Mouse (Mus musculus) frontal cortex, postnatal 36 days (tissue): Measurements from ENCODE around the gene Gm21964.

Experiments
- DNase-seq, 2 experiments: peaks; one replicate each; pipeline ENCODE4 v3.0.0; 2022; ENCODE audit warnings: low spot score in 2 of 2

The Gm21964 gene

GRCm38 (mm10) chr8:110100907-110101306, at the start of gene Gm21964:
TSS of gene Gm21964 (plus strand) at chr8:110101207.
- no peak for DNase-seq

GRCm38 (mm10) chr8:110051208-110051607, 49.8 kb upstream of the Gm21964 start:
- no peak for DNase-seq

GRCm38 (mm10) chr8:110058207-110058606, 42.8 kb upstream of the Gm21964 start:
- DNase-seq, result no peak

DNA sequence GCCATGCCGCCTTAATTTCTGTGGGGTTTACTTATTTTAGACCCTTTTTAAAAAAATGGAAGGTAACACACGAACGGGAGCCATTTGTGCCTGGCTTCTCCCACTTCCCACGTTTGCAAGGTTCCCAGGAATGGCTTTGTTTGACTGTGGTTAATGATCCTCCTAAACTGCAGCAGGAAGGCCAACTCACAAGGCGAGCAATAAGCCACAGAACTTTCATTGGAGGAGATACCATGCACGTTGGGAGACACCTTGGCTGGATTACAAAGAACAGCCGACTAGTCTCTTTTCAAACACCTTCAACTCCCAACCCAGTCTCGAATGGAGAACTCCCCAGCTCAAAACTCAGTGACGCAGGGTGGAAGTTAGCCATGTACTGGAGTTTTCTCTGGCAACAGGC, 36.8 kb upstream of the Gm21964 start:
- DNase-seq, result no peak

GRCm38 (mm10) chr8:110064606-110065365, 36.2 kb upstream of the Gm21964 start:
- DNase-seq, result no peak

- DNase-seq, result no peak
Measured at GRCm38 (mm10) chr8:110065676-110066075, 35.3 kb upstream of the Gm21964 start.

GRCm38 (mm10) chr8:110069706-110070105, 31.3 kb upstream of the Gm21964 start:
- no peak for DNase-seq

GRCm38 (mm10) chr8:110071600-110071999, 29.4 kb upstream of the Gm21964 start:
- DNase-seq, result peak; percentile 54 to 67

DNA sequence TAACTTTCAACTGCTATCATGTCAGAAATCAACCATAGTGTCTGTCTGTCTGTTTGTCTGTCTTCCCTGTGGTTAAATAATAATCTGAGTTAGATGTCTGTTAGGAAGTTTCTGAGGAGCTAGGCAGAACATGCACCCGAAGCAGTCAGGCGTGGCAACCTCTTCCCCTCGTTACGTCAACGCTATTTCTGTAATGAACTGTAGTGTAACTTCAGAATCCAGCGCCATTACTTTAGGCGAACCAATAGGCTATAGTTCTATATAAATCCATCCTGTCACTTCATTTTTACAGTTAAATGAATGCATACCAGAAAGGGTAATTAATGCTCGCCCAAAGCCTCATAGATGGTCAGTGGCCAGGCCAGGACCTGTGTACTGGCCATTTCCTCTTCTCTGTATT, 26.5 kb upstream of the Gm21964 start:
- DNase-seq, result no peak

- peak; percentile 72 to 73 for DNase-seq
Measured at GRCm38 (mm10) chr8:110079282-110080221, 21.5 kb upstream of the Gm21964 start, which contains the start of gene Zfp612. TSS of gene Zfp612 (plus strand) at chr8:110079746.

- DNase-seq, result no peak
Measured at GRCm38 (mm10) chr8:110082416-110083105, 18.4 kb upstream of the Gm21964 start.

DNA sequence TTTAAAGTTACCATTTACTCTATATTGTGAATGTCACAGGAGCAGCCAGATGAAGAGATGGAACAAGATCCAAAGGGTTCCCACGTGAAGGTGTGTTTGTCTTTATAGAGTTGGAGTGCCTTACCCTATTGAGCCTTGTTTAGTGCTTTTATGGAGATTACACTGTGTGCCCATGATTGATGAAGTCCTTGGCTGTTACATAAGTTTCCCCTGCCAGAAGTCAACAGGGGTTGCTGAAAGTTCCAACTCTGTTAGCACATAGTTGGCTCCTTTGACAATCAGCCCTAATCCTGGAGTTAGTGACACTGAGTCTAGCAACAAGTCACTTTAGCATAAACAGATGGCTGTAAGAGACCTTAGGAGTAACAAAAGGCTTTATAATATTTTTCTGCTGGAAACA, 9.1 kb upstream of the Gm21964 start:
- DNase-seq, result no peak

DNA sequence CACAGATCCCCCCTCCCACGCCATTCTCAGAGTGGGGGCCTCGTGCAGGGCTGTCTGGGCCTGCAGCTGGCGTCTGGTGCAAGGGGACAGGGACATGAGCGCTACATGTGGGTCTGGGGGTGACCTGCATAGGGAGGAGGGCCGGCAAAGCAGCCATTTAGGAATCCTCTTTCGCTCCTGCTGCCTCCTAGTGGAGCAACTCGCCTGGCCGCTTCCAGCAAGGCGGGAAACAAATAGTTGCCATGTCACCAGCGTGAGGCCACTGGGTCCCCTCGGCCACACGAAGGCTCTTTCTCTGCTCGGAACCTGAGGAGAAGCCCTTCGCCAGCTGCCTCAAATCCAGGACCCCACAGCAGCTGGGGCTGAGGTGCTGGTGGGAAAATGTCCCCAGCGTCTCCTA, 669 bp downstream of the Gm21964 start:
- no peak for DNase-seq

DNA sequence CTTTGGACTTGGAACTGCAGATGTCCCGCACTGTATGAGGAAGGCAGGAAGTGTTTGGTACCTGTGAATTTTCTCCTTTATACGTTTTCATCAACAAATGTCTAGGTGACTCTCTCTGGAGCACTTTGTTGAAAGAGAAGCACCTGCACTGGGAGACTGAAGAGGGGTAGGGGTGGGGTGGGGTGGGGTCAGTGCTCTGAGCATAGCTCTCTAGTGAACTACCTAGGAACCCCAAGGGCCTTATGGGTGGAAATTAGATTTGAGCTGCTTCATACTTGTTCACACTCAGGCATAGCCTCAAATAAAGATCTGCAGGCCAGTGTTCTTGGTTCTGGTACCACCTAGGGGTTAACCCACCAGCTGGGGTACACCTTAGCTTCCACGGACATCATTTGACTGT, 1.6 kb downstream of the Gm21964 start, which contains the start of gene Gm17720:
Gm17720 (minus strand) TSS at position 101 of the 400 bp plus-strand sequence.
- DNase-seq, result no peak

DNA sequence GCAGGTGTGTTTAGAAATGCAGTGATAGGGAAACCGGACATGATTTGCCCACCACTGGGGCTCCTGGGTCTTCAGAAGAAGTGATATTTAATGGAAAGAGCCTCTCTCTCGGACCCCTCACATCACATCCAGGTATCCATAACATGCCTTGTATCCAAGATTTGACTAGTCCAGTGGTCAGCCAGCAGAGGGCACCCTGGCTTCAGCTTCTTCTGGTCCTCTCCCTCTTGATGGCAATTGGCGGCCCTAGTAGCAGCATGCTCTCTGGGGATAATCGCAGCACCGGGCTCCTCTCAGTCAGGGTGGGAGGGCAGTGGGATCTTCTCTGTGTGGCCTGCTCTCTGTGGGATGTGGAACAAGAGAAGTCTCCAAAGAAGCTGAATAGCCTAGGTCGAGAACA, 18.7 kb downstream of the Gm21964 start:
- peak; percentile 19 to 36 for DNase-seq

DNA sequence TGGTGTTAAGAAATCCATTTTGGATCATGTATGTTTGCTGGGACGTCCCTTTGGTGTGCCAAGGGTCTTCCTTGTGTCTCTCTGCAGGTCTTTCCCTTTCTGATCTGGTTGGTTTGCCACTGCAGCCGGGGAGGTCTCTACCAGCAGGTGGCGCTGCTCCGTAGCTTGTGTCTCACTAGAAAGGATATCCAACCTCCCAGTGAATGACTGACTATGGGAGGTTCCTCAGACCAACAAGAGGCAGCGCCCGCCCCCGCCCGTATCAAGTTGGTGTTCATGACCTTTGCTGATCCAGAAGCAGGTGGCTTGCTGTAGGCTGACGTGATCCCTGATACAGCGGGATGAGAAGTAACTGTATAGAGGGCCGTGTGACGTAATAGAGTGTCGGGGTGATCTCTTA, 29.5 kb downstream of the Gm21964 start:
- DNase-seq, result peak; percentile 79 to 85

GRCm38 (mm10) chr8:110134236-110134635, 33.2 kb downstream of the Gm21964 start:
- no peak for DNase-seq

- no peak for DNase-seq
Measured at GRCm38 (mm10) chr8:110135515-110135914, 34.5 kb downstream of the Gm21964 start.

DNA sequence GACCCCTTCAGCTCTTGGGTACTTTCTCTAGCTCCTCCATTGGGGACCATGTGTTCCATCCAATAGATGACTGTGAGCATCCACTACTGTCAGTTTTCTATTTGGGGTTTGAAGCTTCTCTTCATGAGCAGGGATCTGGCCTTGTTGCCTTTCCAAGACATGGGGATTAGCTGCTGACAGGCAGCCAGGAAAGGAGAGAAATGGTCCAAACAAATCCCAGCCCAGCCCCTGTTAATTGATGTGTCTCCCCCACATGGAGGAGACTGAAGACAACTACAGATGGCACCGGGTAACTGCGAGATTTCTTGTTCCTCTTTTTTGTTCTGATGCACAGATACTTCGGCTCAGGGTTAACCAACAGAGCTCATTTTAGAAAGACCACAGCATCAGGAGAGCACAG, 39.1 kb downstream of the Gm21964 start:
- no peak for DNase-seq

- DNase-seq, result no peak
Measured at GRCm38 (mm10) chr8:110140770-110141169, 39.8 kb downstream of the Gm21964 start.

DNA sequence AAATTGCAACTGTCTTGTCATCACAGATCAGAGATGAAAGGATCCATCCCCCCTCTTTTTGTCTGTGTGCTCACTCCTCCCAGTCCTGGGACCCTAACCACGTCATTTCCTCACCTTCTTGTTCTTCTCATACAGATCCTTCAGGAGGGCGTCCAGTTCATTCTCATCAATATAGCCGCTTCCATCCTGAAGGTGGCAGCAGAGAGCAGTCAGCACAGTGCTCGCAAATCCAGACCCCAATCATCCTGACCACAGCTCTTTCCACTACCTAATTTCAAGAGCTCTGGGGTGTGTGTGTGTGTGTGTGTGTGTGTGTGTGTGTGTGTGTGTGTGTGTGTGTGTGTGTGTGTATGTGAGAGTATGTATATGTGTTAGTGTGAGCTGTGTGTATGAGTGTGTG, 44.5 kb downstream of the Gm21964 start:
- peak; percentile 41 to 42 for DNase-seq

GRCm38 (mm10) chr8:110152951-110153350, 51.9 kb downstream of the Gm21964 start:
- no peak for DNase-seq
